Mouse (Mus musculus) neural tube, embryonic 14.5 days (tissue): Measurements from ENCODE around the gene Mecp2. TPM values are rescaled to one million over a fixed set of nuclear protein-coding genes. Genes with fewer than 3 reads are reported as not detected.
"Not testable (repeated sequence)": the region's sequence is repeated elsewhere in the genome, so short reads cannot be mapped to it uniquely, and the experiment has no call there.

Experiments used
- ATAC-seq: fragments of 200-750 bp; cut with Nextera tagmentation; 2 replicates; pipeline ENCODE4 v1.8.0; 2017; ENCODE audit warnings: low read depth, mild to moderate bottlenecking, moderate TSS enrichment, moderate library complexity
- H3K27ac ChIP-seq: fragments of 300-500 bp; sonication (generic); 2 replicates; pipeline ENCODE4 v1.5.1; 2014; ENCODE audit warnings: low read depth, mild to moderate bottlenecking, control low read depth, low read length, moderate library complexity, mixed read lengths
- H3K27me3 ChIP-seq: fragments of 300-500 bp; sonication (generic); 2 replicates; pipeline ENCODE4 v1.6.1; 2014; ENCODE audit warnings: low read length; ENCODE audit not compliant: control insufficient read depth, insufficient read depth
- H3K36me3 ChIP-seq: fragments of 300-500 bp; sonication (generic); 2 replicates; pipeline ENCODE4 v1.6.1; 2014; ENCODE audit warnings: low read length, mixed read lengths; ENCODE audit not compliant: control insufficient read depth, insufficient read depth
- H3K4me1 ChIP-seq: fragments of 300-500 bp; sonication (generic); 2 replicates; pipeline ENCODE4 v1.6.1; 2014; ENCODE audit warnings: low read length; ENCODE audit not compliant: control insufficient read depth, insufficient read depth
- H3K4me2 ChIP-seq: fragments of 300-500 bp; sonication (generic); 2 replicates; pipeline ENCODE4 v1.6.1; 2014; ENCODE audit warnings: mild to moderate bottlenecking, low read depth, low read length, control low read depth
- H3K4me3 ChIP-seq: fragments of 300-500 bp; sonication (generic); 2 replicates; pipeline ENCODE4 v1.5.1; 2014; ENCODE audit warnings: low read depth, low read length, control low read depth, mixed read lengths
- H3K9ac ChIP-seq: fragments of 300-500 bp; sonication (generic); replicated peaks from 2 replicates; pipeline ENCODE4 v1.6.1; 2014; ENCODE audit warnings: low read depth, mild to moderate bottlenecking, control low read depth, low read length, mixed read lengths
- H3K9me3 ChIP-seq: fragments of 300-500 bp; sonication (generic); 2 replicates; pipeline ENCODE4 v1.6.1; 2016; ENCODE audit warnings: low read length; ENCODE audit not compliant: control insufficient read depth
- WGBS: fragments of 180-500 bp; shearing (Covaris S2); extraction: QIAGEN DNeasy Blood & Tissue Kit; methylation state at CpG from one replicate; pipeline ENCODE4 v1.1.7; 2014; 5-methylcytosine and 5-hydroxymethylcytosine counted together
- polyA plus RNA-seq: library from polyadenylated mRNA; unstranded; fragments of >200 nt; fragmentation: Nextera tagmentation; extraction: Ambion mirVana; gene quantifications from 2 replicates; pipeline ENCODE4 v1.2.1, GENCODE M21; 2014

The Mecp2 gene
- polyA plus RNA-seq: 16.3 and 16.4 TPM in 2 replicates

GRCm38 (mm10) chrX:74135263-74135662 lies at the start of gene Mecp2:
Mecp2 (minus strand) TSS chrX:74135363.
- H3K27me3 ChIP-seq, H3K9ac ChIP-seq, H3K27ac ChIP-seq, H3K4me3 ChIP-seq, H3K4me2 ChIP-seq, H3K36me3 ChIP-seq, H3K4me1 ChIP-seq, H3K9me3 ChIP-seq, ATAC-seq: not testable (repeated sequence)
- WGBS: 50% methylated on average over 1 of the region's 1 CpGs

DNA sequence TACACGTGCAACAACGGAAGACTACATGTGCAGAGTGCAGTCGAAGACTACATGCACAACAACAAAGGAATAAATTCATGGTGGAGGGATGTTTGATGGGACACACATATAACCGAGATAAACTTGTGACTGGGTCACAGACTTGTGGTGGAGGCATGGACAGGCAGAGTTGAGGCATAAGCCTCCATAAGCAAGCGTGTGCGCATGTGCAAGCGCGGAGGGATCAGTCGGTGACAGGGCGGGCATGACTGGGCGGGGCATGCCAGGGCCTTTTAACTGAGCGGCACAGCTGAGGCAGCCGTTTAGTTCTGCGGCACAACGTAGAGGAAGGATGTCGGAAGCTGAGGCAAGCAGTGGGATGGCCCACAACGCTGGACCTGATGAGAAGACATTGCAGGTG lies 41.8 kb upstream of the Mecp2 start, which contains the start of gene Tktl1:
Gene Tktl1 (plus strand): TSS at position 301 of the 400 bp plus-strand sequence.
- Histone ChIP-seq H3K9me3 (no peaks in the 10 kb centered on the region), H3K4me1 (no peaks in the 10 kb centered on the region), H3K27ac (no peak within 1 kb of the TSS), H3K4me3 (no peak within 1 kb of the TSS), H3K36me3 (no peaks in the 10 kb centered on the region), H3K4me2 (no peak within 1 kb of the TSS), H3K9ac (no peak within 1 kb of the TSS), H3K27me3 (no peaks in the 10 kb centered on the region)
- no peak for ATAC-seq
- 87% methylated on average over 17 of the region's 17 CpGs for WGBS

DNA sequence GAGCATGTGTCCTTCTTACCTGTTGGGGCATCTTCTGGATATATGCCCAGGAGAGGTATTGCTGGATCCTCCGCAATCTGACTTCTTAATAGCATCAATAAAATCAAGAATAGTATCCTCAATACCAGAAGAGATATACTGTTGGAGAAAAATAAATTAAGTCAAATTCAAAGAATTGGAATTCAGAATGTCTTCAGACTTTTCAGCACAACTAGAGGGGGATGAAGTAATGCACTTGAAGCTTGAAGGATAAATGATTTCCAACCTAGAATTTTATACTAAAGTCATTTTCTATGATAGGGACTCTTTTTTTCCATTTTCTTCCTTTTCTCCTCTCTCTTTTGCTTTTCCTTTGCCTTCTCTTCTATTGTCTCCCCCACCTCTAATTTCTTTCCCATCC lies 32.6 kb upstream of the Mecp2 start, which contains the start of gene Tex28:
Gene Tex28 (minus strand): TSS at position 101 of the 400 bp plus-strand sequence.
- ATAC-seq: no peak
- Histone ChIP-seq H3K9me3 (no peaks in the 10 kb centered on the region), H3K4me1 (no peaks in the 10 kb centered on the region), H3K4me3 (no peak within 1 kb of the TSS), H3K9ac (no peak within 1 kb of the TSS), H3K27ac (no peak within 1 kb of the TSS), H3K36me3 (no peaks in the 10 kb centered on the region), H3K4me2 (no peak within 1 kb of the TSS), H3K27me3 (no peaks in the 10 kb centered on the region)
- 87% methylated on average over 1 of the region's 1 CpGs for WGBS

- no peak for ATAC-seq
- Histone ChIP-seq H3K9me3 (no peaks in the 10 kb centered on the region), H3K36me3 (no peaks in the 10 kb centered on the region), H3K4me3 (no peak within 1 kb of the TSS), H3K4me2 (no peak within 1 kb of the TSS), H3K9ac (no peak within 1 kb of the TSS), H3K27me3 (no peaks in the 10 kb centered on the region), H3K4me1 (no peaks in the 10 kb centered on the region), H3K27ac (no peak within 1 kb of the TSS)
These were observed 8.0 kb downstream of the Mecp2 start, which contains the start of gene Opn1mw for GRCm38 (mm10) chrX:74127164-74127563. Opn1mw (plus strand) TSS chrX:74127464.

GRCm38 (mm10) chrX:74124975-74125374 lies 10.2 kb downstream of the Mecp2 start:
- Histone ChIP-seq H3K4me1 (no peaks in the 10 kb centered on the region), H3K27ac (no peak overlapping the region), H3K9ac (no peak overlapping the region), H3K9me3 (no peaks in the 10 kb centered on the region), H3K27me3 (no peaks in the 10 kb centered on the region), H3K4me3 (no peak overlapping the region), H3K4me2 (no peak overlapping the region), H3K36me3 (no peaks in the 10 kb centered on the region)
- 52% methylated on average over 2 of the region's 2 CpGs for WGBS
- no peak for ATAC-seq

DNA sequence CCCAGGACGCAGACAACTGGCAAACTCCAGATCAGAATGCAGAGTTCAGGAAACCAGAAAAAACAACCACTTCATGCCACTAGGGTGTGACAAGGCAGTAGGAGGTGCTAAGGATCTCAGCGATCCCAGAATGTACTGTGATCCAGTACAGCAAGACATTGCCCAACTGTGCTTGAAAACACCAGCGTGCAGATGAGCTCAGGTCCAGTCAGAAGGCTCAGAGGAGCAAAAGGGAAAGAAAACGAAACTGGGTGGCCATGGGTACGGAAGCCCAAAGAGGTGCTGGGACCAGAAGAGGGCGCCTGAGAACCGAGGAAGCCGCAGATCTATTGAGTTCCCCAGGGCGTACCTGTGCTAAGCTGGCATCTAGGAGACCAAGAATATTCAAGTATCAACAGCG lies 19.7 kb downstream of the Mecp2 start:
- H3K4me1 ChIP-seq: no peaks in the 10 kb centered on the region
- no peak overlapping the region for H3K9ac ChIP-seq
- H3K36me3 ChIP-seq: no peaks in the 10 kb centered on the region
- H3K27ac ChIP-seq: no peak overlapping the region
- no peaks in the 10 kb centered on the region for H3K9me3 ChIP-seq
- peak overlapping the region; percentile 15; the same call in 1 of the 2 replicates for H3K4me3 ChIP-seq
- whole genome bisulfite sequencing: 12% methylated on average over 10 of the region's 10 CpGs
- peak overlapping the region; percentile 24; the same call in 1 of the 2 replicates for H3K4me2 ChIP-seq
- no peaks in the 10 kb centered on the region for H3K27me3 ChIP-seq
- ATAC-seq: peak; percentile 79

GRCm38 (mm10) chrX:74114036-74114435 lies 21.1 kb downstream of the Mecp2 start:
- no peak overlapping the region for H3K4me3 ChIP-seq
- no peaks in the 10 kb centered on the region for H3K36me3 ChIP-seq
- no peak overlapping the region for H3K4me2 ChIP-seq
- H3K9me3 ChIP-seq: no peaks in the 10 kb centered on the region
- H3K27me3 ChIP-seq: no peaks in the 10 kb centered on the region
- no peaks in the 10 kb centered on the region for H3K4me1 ChIP-seq
- no peak overlapping the region for H3K27ac ChIP-seq
- no peak for ATAC-seq
- no peak overlapping the region for H3K9ac ChIP-seq

DNA sequence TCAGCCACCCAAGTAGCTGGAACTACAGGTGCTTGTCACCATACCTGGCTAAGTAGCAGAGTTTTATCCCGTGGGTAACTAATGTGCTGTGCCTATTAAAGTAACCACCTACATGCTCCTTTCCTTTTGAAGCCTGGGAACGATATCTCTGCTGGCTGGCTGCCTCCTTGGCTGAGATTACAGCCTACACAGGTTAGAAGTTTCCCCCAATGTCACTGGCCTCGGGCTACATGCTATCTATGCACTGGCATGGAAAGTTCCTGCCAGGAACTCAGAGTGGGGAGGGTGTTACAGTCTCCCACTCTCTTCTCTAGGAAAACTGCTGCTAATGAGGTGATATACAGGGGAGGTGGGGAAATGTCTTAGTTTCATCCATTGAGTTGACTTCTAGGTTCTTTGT lies 26.4 kb downstream of the Mecp2 start:
- Histone ChIP-seq H3K36me3 (no peaks in the 10 kb centered on the region), H3K4me1 (no peaks in the 10 kb centered on the region), H3K27ac (no peak overlapping the region), H3K9me3 (no peaks in the 10 kb centered on the region), H3K9ac (no peak overlapping the region), H3K4me3 (no peak overlapping the region), H3K4me2 (no peak overlapping the region), H3K27me3 (no peaks in the 10 kb centered on the region)
- 64% methylated on average over 3 of the region's 3 CpGs for WGBS
- ATAC-seq: no peak

DNA sequence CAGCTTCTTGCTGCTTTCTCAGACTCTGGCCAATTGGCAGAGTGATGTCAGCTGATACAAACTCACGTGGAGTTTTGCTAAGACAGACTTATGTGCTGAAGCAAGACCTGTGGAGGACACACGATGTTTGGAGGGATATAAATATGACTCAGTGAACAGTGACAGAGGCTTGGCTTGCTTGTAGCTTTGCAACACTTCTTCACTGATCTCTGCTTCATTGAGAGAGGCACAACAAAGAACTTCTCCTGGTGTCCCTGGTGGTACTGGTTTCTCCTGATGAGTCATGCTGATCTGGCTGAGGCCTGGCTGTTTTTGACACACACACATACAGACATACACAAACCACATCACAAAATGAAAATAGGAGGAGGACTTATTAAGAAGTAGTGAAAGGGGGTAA lies 29.2 kb downstream of the Mecp2 start:
- no peak overlapping the region for H3K4me3 ChIP-seq
- H3K9me3 ChIP-seq: no peaks in the 10 kb centered on the region
- ATAC-seq: no peak
- H3K9ac ChIP-seq: no peak overlapping the region
- H3K36me3 ChIP-seq: no peaks in the 10 kb centered on the region
- H3K4me1 ChIP-seq: no peaks in the 10 kb centered on the region
- H3K27me3 ChIP-seq: no peaks in the 10 kb centered on the region
- WGBS: 59% methylated on average over 2 of the region's 2 CpGs
- no peak overlapping the region for H3K4me2 ChIP-seq
- H3K27ac ChIP-seq: no peak overlapping the region
